Mouse (Mus musculus): ENCODE results near the gene 1110002E22Rik. TPM values are rescaled to one million over a fixed set of nuclear protein-coding genes. Genes with fewer than 3 reads are reported as not detected.

The 1110002E22Rik gene
- 18.7 and 19.1 TPM in 2 replicates for polyA plus RNA-seq (2015; fragmentation: Nextera tagmentation; extraction: Ambion mirVana)

GRCm38 (mm10) chr3:138064732-138065645, at the start of gene 1110002E22Rik:
TSS of gene 1110002E22Rik (plus strand) at chr3:138065052.
- Histone ChIP-seq H3K36me3 (ENCODE audit: control insufficient read depth, insufficient read depth) (no peaks in the 10 kb centered on the region), H3K4me1 (ENCODE audit: control insufficient read depth, insufficient read depth, low read length) (peaks cover 26% of the 10 kb centered on the region), H3K4me3 (ENCODE audit: low read length) (peak within 1 kb of the TSS; percentile 54), H3K27me3 (ENCODE audit: control insufficient read depth, insufficient read depth, low read length) (no peaks in the 10 kb centered on the region), H3K27ac (ENCODE audit: low read length) (peak within 1 kb of the TSS; percentile 98), H3K9me3 (replicated peaks; ENCODE audit: control insufficient read depth, low read length) (no peaks in the 10 kb centered on the region), H3K4me2 (ENCODE audit: low read depth, low read length) (peak within 1 kb of the TSS; percentile 71), H3K9ac (ENCODE audit: low read length) (peak within 1 kb of the TSS; percentile 86)
- WGBS, result 41% methylated on average over 33 of the region's 33 CpGs
- ATAC-seq (replicated peaks; ENCODE audit: extremely low read depth, insufficient read depth, low FRiP score), result peak; percentile 11

GRCm38 (mm10) chr3:138016810-138017209, 48.0 kb upstream of the 1110002E22Rik start:
- Histone ChIP-seq H3K9me3 (replicated peaks; ENCODE audit: control insufficient read depth, low read length) (no peaks in the 10 kb centered on the region; the same call in 1 of the 2 replicates), H3K27me3 (ENCODE audit: control insufficient read depth, insufficient read depth, low read length) (no peaks in the 10 kb centered on the region), H3K4me2 (ENCODE audit: low read depth, low read length) (no peak overlapping the region), H3K4me3 (ENCODE audit: low read length) (no peak overlapping the region), H3K4me1 (ENCODE audit: control insufficient read depth, insufficient read depth, low read length) (no peaks in the 10 kb centered on the region), H3K27ac (ENCODE audit: low read length) (no peak overlapping the region), H3K9ac (ENCODE audit: low read length) (no peak overlapping the region), H3K36me3 (ENCODE audit: control insufficient read depth, insufficient read depth) (no peaks in the 10 kb centered on the region)
- WGBS, result 79% methylated on average over 12 of the region's 12 CpGs
- ATAC-seq (replicated peaks; ENCODE audit: extremely low read depth, insufficient read depth, low FRiP score), result no peak

GRCm38 (mm10) chr3:138022003-138022402, 42.8 kb upstream of the 1110002E22Rik start:
- Histone ChIP-seq H3K36me3 (ENCODE audit: control insufficient read depth, insufficient read depth) (no peaks in the 10 kb centered on the region), H3K9ac (ENCODE audit: low read length) (no peak overlapping the region), H3K9me3 (replicated peaks; ENCODE audit: control insufficient read depth, low read length) (no peaks in the 10 kb centered on the region; the same call in 1 of the 2 replicates), H3K4me1 (ENCODE audit: control insufficient read depth, insufficient read depth, low read length) (peaks cover 5% of the 10 kb centered on the region), H3K27ac (ENCODE audit: low read length) (no peak overlapping the region), H3K27me3 (ENCODE audit: control insufficient read depth, insufficient read depth, low read length) (no peaks in the 10 kb centered on the region), H3K4me3 (ENCODE audit: low read length) (no peak overlapping the region), H3K4me2 (ENCODE audit: low read depth, low read length) (no peak overlapping the region)
- WGBS, result 88% methylated on average over 4 of the region's 4 CpGs
- no peak for ATAC-seq (replicated peaks; ENCODE audit: extremely low read depth, insufficient read depth, low FRiP score)

- Histone ChIP-seq H3K4me2 (ENCODE audit: low read depth, low read length) (no peak overlapping the region), H3K27ac (ENCODE audit: low read length) (no peak overlapping the region), H3K36me3 (ENCODE audit: control insufficient read depth, insufficient read depth) (no peaks in the 10 kb centered on the region), H3K4me1 (ENCODE audit: control insufficient read depth, insufficient read depth, low read length) (peaks cover 12% of the 10 kb centered on the region), H3K27me3 (ENCODE audit: control insufficient read depth, insufficient read depth, low read length) (no peaks in the 10 kb centered on the region), H3K9ac (ENCODE audit: low read length) (no peak overlapping the region), H3K4me3 (ENCODE audit: low read length) (no peak overlapping the region), H3K9me3 (replicated peaks; ENCODE audit: control insufficient read depth, low read length) (no peaks in the 10 kb centered on the region; the same call in 1 of the 2 replicates)
- ATAC-seq (replicated peaks; ENCODE audit: extremely low read depth, insufficient read depth, low FRiP score), result no peak
- 78% methylated on average over 4 of the region's 4 CpGs for WGBS
Observed at GRCm38 (mm10) chr3:138022651-138023050, 42.2 kb upstream of the 1110002E22Rik start.

- no peaks in the 10 kb centered on the region for H3K36me3 ChIP-seq (ENCODE audit: control insufficient read depth, insufficient read depth)
- no peak overlapping the region for H3K4me3 ChIP-seq (ENCODE audit: low read length)
- peak overlapping the region; percentile 51 for H3K4me2 ChIP-seq (ENCODE audit: low read depth, low read length)
- no peak overlapping the region; the same call in 1 of the 2 replicates for H3K9ac ChIP-seq (ENCODE audit: low read length)
- WGBS, result 25% methylated on average over 10 of the region's 10 CpGs
- ATAC-seq (replicated peaks; ENCODE audit: extremely low read depth, insufficient read depth, low FRiP score), result peak; percentile 96
- H3K27ac ChIP-seq (ENCODE audit: low read length), result peak overlapping the region; percentile 94
- H3K27me3 ChIP-seq (ENCODE audit: control insufficient read depth, insufficient read depth, low read length), result no peaks in the 10 kb centered on the region
- H3K4me1 ChIP-seq (ENCODE audit: control insufficient read depth, insufficient read depth, low read length), result peaks cover 15% of the 10 kb centered on the region
- no peaks in the 10 kb centered on the region for H3K9me3 ChIP-seq (replicated peaks; ENCODE audit: control insufficient read depth, low read length)
Observed at GRCm38 (mm10) chr3:138026286-138026685, 38.6 kb upstream of the 1110002E22Rik start.

GRCm38 (mm10) chr3:138027575-138028362, 37.1 kb upstream of the 1110002E22Rik start:
- H3K4me3 ChIP-seq (ENCODE audit: low read length), result no peak overlapping the region
- no peaks in the 10 kb centered on the region for H3K9me3 ChIP-seq (replicated peaks; ENCODE audit: control insufficient read depth, low read length)
- peak overlapping the region; percentile 14; the same call in 1 of the 2 replicates for H3K27ac ChIP-seq (ENCODE audit: low read length)
- WGBS, result 64% methylated on average over 5 of the region's 5 CpGs
- no peaks in the 10 kb centered on the region for H3K27me3 ChIP-seq (ENCODE audit: control insufficient read depth, insufficient read depth, low read length)
- ATAC-seq (replicated peaks; ENCODE audit: extremely low read depth, insufficient read depth, low FRiP score), result no peak
- H3K4me2 ChIP-seq (ENCODE audit: low read depth, low read length), result no peak overlapping the region
- no peaks in the 10 kb centered on the region for H3K36me3 ChIP-seq (ENCODE audit: control insufficient read depth, insufficient read depth)
- H3K9ac ChIP-seq (ENCODE audit: low read length), result no peak overlapping the region
- H3K4me1 ChIP-seq (ENCODE audit: control insufficient read depth, insufficient read depth, low read length), result peaks cover 15% of the 10 kb centered on the region

- Histone ChIP-seq H3K9ac (ENCODE audit: low read length) (no peak overlapping the region), H3K27ac (ENCODE audit: low read length) (no peak overlapping the region), H3K9me3 (replicated peaks; ENCODE audit: control insufficient read depth, low read length) (no peaks in the 10 kb centered on the region), H3K4me3 (ENCODE audit: low read length) (no peak overlapping the region), H3K4me2 (ENCODE audit: low read depth, low read length) (no peak overlapping the region), H3K4me1 (ENCODE audit: control insufficient read depth, insufficient read depth, low read length) (peaks cover 15% of the 10 kb centered on the region), H3K36me3 (ENCODE audit: control insufficient read depth, insufficient read depth) (no peaks in the 10 kb centered on the region), H3K27me3 (ENCODE audit: control insufficient read depth, insufficient read depth, low read length) (no peaks in the 10 kb centered on the region)
- no peak for ATAC-seq (replicated peaks; ENCODE audit: extremely low read depth, insufficient read depth, low FRiP score)
- 77% methylated on average over 5 of the region's 5 CpGs for WGBS
Observed at GRCm38 (mm10) chr3:138029351-138029750, 35.5 kb upstream of the 1110002E22Rik start.

- Histone ChIP-seq H3K4me1 (ENCODE audit: control insufficient read depth, insufficient read depth, low read length) (peaks cover 15% of the 10 kb centered on the region), H3K27ac (ENCODE audit: low read length) (no peak overlapping the region), H3K9ac (ENCODE audit: low read length) (no peak overlapping the region), H3K27me3 (ENCODE audit: control insufficient read depth, insufficient read depth, low read length) (no peaks in the 10 kb centered on the region), H3K9me3 (replicated peaks; ENCODE audit: control insufficient read depth, low read length) (no peaks in the 10 kb centered on the region), H3K4me2 (ENCODE audit: low read depth, low read length) (no peak overlapping the region), H3K36me3 (ENCODE audit: control insufficient read depth, insufficient read depth) (no peaks in the 10 kb centered on the region), H3K4me3 (ENCODE audit: low read length) (no peak overlapping the region)
- ATAC-seq (replicated peaks; ENCODE audit: extremely low read depth, insufficient read depth, low FRiP score), result no peak
- 81% methylated on average over 6 of the region's 6 CpGs for WGBS
Observed at GRCm38 (mm10) chr3:138030563-138030962, 34.3 kb upstream of the 1110002E22Rik start.

Measured in heart, embryonic 16.5 days (tissue).